Mouse (Mus musculus) heart, embryonic 15.5 days (tissue): Measurements from ENCODE around the gene Hpdl. TPM values are rescaled to one million over a fixed set of nuclear protein-coding genes. Genes with fewer than 3 reads are reported as not detected.

Source experiments
- ATAC-seq: fragments of 200-750 bp; cut with Nextera tagmentation; replicated peaks from 2 replicates; pipeline ENCODE4 v1.8.0; 2017; ENCODE audit warnings: low read depth, moderate TSS enrichment; ENCODE audit not compliant: insufficient number of reproducible peaks, insufficient read depth, low FRiP score
- H3K27ac ChIP-seq: fragments of 300-500 bp; sonication (generic); 2 replicates; pipeline ENCODE4 v1.5.1; 2015; ENCODE audit warnings: mild to moderate bottlenecking, inconsistent platforms
- H3K27me3 ChIP-seq: fragments of 300-500 bp; sonication (generic); 2 replicates; pipeline ENCODE4 v1.6.1; 2015; ENCODE audit warnings: inconsistent platforms
- H3K36me3 ChIP-seq: fragments of 300-500 bp; sonication (generic); 2 replicates; pipeline ENCODE4 v1.6.1; 2015; ENCODE audit warnings: mild to moderate bottlenecking, inconsistent platforms
- H3K4me1 ChIP-seq: fragments of 300-500 bp; sonication (generic); replicated peaks from 2 replicates; pipeline ENCODE4 v1.6.1; 2015; ENCODE audit warnings: inconsistent platforms
- H3K4me2 ChIP-seq: fragments of 300-500 bp; sonication (generic); 2 replicates; pipeline ENCODE4 v1.6.1; 2015; ENCODE audit warnings: inconsistent platforms, mild to moderate bottlenecking, moderate library complexity
- H3K4me3 ChIP-seq: fragments of 300-500 bp; sonication (generic); 2 replicates; pipeline ENCODE4 v1.5.1; 2015; ENCODE audit warnings: mild to moderate bottlenecking, inconsistent platforms
- H3K9ac ChIP-seq: fragments of 300-500 bp; sonication (generic); 2 replicates; pipeline ENCODE4 v1.6.1; 2015; ENCODE audit warnings: mild to moderate bottlenecking, inconsistent platforms
- H3K9me3 ChIP-seq: fragments of 300-500 bp; sonication (generic); replicated peaks from 2 replicates; pipeline ENCODE4 v1.6.1; 2016; ENCODE audit warnings: inconsistent platforms
- WGBS: fragments of 180-500 bp; shearing (Covaris S2); methylation state at CpG from one replicate; pipeline ENCODE4 v1.1.7; 2015; ENCODE audit warnings: mixed read lengths; 5-methylcytosine and 5-hydroxymethylcytosine counted together
- polyA plus RNA-seq: library from polyadenylated mRNA; unstranded; fragments of >200 nt; fragmentation: Nextera tagmentation; extraction: Ambion mirVana; gene quantifications from 2 replicates; pipeline ENCODE4 v1.2.1, GENCODE M21; 2015

Gene Hpdl
- polyA plus RNA-seq, 1 experiment from 2014 or later, result 0.89 TPM

DNA sequence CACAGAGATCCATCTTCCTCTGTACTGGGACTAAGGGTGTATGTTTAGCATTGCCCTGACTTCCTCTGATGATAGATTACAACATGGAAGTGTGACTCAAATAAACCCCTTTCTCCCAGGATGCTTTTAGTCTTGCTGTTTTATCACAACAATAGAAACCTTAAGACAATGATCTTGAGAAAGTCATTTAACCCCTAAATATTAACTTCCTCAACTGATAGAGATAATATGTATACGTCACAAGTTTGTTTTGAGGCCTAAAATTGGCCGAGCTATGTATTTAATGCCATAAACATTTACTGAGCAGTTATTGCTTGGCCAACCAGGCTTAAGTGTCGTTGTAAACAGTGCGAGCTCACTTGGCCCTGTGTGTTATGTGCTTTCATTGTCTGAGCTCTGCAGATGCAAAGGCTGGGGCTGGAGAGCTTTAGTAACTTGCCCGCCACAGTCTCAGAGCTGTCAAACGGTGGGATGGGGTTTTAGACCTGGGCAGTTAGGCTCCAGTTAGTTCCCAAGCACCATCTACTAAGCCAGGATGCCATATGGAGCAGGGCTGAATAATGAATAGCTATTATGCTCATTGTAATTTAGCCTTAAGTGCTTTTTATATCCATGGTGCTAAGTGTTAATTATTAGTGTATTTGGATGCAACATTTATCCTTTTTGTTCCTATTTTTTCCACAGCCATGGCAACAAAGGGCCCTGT, 8.0 kb upstream of the Hpdl start:
- Histone ChIP-seq H3K9me3 (no peaks in the 10 kb centered on the region), H3K9ac (no peak overlapping the region), H3K27me3 (no peaks in the 10 kb centered on the region), H3K4me1 (peaks cover 7% of the 10 kb centered on the region), H3K4me2 (no peak overlapping the region), H3K36me3 (no peaks in the 10 kb centered on the region), H3K27ac (no peak overlapping the region), H3K4me3 (no peak overlapping the region)
- ATAC-seq, result no peak
- 66% methylated on average over 6 of the region's 6 CpGs for WGBS

DNA sequence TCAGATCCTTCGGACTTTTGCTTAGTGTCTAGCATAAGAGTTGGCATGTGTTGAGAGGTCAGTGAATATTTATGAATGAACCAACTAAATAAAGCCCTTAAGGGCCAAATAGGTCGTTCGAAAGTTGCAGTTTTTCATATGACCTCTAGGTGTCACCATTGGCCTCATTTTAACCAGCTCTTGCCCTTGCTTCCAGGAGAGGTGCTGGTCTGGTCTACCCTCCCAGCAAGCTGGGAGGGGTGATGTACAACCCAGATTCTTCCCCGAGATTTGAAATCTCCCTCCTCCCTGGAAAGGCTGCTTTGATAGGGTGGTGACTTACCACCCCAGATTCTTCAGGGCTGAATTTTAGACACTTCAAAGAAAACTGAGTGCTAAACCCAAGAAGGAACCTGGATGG, 6.3 kb upstream of the Hpdl start:
- H3K36me3 ChIP-seq, result no peaks in the 10 kb centered on the region
- H3K9me3 ChIP-seq, result no peaks in the 10 kb centered on the region
- H3K27me3 ChIP-seq, result no peaks in the 10 kb centered on the region
- under 1% methylated on average over 4 of the region's 4 CpGs for WGBS
- no peak overlapping the region for H3K27ac ChIP-seq
- H3K4me2 ChIP-seq, result no peak overlapping the region
- H3K9ac ChIP-seq, result no peak overlapping the region
- H3K4me1 ChIP-seq, result peaks cover 10% of the 10 kb centered on the region
- H3K4me3 ChIP-seq, result no peak overlapping the region
- ATAC-seq, result no peak

DNA sequence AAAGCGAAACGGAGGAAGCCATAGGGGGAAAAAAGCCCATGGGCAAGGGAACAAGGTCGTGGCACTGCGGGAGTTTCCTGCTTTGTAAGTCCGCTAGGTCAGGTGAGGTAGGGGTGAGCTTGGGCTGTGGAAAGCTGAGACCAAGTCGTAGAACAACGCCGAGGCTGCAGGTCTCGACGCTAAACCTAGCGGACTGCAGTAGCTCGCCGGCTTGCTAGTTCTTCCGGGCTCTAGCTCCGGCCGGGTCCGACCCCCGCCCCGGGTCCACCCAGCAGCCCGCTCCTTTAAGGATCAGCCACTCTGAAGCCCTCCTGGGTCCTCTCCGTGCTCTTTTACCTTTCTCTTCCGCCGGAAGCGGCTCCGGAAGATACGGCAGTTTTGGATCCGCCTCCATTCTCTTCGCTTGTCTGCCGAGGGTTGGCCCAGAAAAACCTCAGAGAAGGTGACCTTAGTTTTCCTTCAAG, 3.1 kb upstream of the Hpdl start:
- 1% methylated on average over 29 of the region's 29 CpGs for whole genome bisulfite sequencing

DNA sequence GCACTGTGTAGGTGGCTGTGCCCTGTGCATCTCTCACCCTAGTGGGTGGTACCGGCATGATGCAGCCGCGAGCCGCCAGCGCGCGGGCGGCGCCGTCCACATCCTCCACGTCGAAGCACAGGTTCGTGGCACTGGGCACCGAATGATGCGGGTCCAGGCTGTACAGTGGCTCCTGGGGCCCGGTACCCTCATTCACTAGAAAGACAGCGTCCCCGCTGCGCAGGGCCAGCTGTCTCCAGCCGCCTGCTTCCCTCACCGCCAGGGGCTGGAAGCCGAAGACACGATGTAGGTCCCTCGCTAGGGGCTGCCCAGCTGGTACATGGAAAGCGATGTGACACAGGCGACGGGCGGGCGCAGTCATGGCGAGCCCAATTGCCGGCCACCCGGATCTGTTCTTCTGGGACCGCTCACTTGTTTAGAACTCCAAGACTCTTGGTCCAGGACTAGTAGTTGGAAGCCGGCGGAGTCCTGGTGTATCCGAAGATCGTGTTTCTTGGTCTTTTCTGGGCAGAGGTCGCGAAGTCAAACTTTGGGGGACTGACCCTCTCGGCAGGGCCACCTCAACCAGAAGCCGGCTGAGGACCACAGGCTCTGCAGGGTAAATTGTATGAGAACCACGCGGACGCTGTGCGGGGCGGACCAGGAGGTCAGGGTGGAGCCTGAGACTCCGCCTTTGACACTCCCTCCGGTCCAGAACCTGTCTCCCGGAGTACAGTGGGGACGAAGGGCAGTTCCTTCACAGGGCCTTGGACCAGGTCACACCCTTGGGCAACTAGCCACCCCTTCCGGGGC, 409 bp downstream of the Hpdl start:
- Histone ChIP-seq H3K27ac (no peak overlapping the region), H3K4me1 (peaks cover 18% of the 10 kb centered on the region), H3K4me2 (peak overlapping the region; percentile 99), H3K9ac (peak overlapping the region; percentile 51), H3K27me3 (peaks cover 15% of the 10 kb centered on the region), H3K36me3 (no peaks in the 10 kb centered on the region), H3K9me3 (no peaks in the 10 kb centered on the region), H3K4me3 (peak overlapping the region; percentile 57)
- ATAC-seq, result peak; percentile 70
- under 1% methylated on average over 51 of the region's 51 CpGs for WGBS

More for the DNA sequence above, 3.1 kb upstream of the Hpdl start:
- peak overlapping the region; percentile 86 for H3K27ac ChIP-seq
- peak overlapping the region; percentile 70 for H3K4me3 ChIP-seq
- peak overlapping the region; percentile 81 for H3K4me2 ChIP-seq
- peak overlapping the region; percentile 73 for H3K9ac ChIP-seq
- peaks cover 18% of the 10 kb centered on the region for H3K4me1 ChIP-seq
- ATAC-seq, result peak; percentile 44
- H3K27me3 ChIP-seq, result peaks cover 15% of the 10 kb centered on the region
- no peaks in the 10 kb centered on the region for H3K9me3 ChIP-seq
- no peaks in the 10 kb centered on the region for H3K36me3 ChIP-seq

DNA sequence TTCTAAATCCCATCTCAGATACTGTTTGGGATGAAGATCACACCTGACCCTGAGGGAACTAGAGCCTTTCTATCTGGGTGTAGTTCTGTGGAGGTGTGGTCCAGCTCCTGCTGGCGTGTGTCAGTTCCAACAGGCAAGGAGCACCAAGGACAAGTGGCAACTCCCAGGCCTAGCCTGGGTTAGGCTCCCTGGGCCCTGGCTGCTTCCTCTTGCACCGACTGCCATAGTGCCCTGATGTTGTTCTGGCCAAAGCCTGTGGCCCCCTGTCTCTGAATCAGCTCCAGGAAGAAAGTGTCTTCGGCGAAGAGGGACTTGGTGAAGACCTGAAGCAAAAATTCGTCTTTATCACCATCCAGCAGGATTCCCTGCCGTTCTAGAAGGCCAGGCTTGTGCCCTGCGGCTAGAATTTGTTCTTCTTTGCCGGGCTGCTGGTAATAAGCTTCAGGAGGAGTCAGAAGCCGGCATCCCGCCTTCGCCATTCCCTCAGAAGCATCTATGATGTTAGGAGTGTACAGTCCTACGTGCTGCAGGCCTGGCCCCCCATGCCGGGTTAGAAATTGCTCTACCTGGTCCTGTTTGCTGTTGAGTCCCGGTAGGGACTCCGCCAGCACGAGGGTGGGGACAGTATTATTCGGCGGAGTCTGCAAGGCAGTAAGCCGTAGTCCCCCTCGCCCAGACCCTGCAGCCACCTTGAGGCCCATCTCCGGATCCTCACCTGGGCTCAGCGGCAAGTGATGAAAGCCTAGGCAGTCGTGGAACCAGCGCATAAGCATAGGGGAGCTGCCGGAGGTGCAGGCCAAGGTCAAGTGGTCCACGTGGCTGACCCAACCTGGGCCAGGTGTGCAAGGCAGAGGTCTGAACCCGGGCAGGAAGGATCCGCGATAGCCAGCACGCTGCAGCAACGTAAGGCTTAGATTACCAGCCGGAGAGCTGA, 1.3 kb downstream of the Hpdl start:
- Histone ChIP-seq H3K27ac (no peak overlapping the region), H3K4me2 (peak overlapping the region; percentile 99), H3K4me3 (peak overlapping the region; percentile 57), H3K9me3 (no peaks in the 10 kb centered on the region), H3K36me3 (no peaks in the 10 kb centered on the region), H3K9ac (peak overlapping the region; percentile 51), H3K27me3 (peaks cover 15% of the 10 kb centered on the region), H3K4me1 (peaks cover 15% of the 10 kb centered on the region)
- whole genome bisulfite sequencing, result 27% methylated on average over 32 of the region's 32 CpGs
- ATAC-seq, result no peak

DNA sequence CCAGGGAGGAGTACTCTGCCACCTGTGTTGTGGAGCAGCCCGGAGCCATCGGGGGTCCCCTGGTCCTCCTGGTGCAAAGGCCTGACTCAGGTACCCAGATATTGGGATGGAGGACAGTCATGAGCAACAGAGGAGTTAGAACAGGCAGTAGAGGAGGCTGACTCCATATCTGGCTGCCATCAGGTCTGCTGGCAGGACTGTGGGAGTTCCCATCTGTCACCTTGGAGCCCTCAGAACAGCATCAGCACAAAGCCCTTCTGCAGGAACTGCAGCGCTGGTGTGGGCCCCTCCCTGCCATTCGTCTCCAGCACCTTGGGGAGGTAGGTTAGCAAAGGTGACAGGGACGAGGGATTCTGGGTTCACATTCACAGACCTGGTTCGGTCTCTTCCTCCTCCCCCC, 4.0 kb downstream of the Hpdl start:
- peaks cover 15% of the 10 kb centered on the region for H3K27me3 ChIP-seq
- H3K9ac ChIP-seq, result no peak overlapping the region
- H3K4me2 ChIP-seq, result no peak overlapping the region
- no peak overlapping the region for H3K4me3 ChIP-seq
- H3K27ac ChIP-seq, result no peak overlapping the region
- no peaks in the 10 kb centered on the region for H3K9me3 ChIP-seq
- H3K36me3 ChIP-seq, result no peaks in the 10 kb centered on the region
- 89% methylated on average over 6 of the region's 6 CpGs for WGBS
- H3K4me1 ChIP-seq, result peaks cover 8% of the 10 kb centered on the region
- ATAC-seq, result no peak

DNA sequence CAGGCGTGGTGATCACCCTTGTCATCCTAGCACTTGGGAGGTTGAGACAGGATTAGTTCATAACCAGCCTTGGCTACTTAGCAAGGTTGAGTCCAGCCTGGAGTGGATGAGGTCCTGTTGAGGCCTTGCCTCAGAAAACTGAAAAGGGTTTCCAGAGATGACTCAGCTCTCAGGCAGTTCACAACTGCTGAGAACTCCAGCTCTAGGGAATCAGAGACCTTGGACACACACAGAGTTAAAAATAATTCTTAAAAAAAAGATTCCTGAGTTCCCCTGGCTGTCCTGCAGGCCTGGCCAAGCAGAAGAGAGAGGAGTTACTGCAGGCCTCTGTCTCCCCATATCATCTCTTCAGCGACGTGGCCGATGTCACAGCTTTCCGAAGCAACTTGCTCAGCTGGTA, 6.2 kb downstream of the Hpdl start:
- Histone ChIP-seq H3K9ac (no peak overlapping the region), H3K4me2 (no peak overlapping the region), H3K9me3 (no peaks in the 10 kb centered on the region), H3K4me3 (no peak overlapping the region), H3K36me3 (no peaks in the 10 kb centered on the region), H3K27me3 (peaks cover 6% of the 10 kb centered on the region; the same call in 1 of the 2 replicates), H3K4me1 (no peaks in the 10 kb centered on the region), H3K27ac (no peak overlapping the region)
- 60% methylated on average over 5 of the region's 5 CpGs for WGBS
- ATAC-seq, result no peak

DNA sequence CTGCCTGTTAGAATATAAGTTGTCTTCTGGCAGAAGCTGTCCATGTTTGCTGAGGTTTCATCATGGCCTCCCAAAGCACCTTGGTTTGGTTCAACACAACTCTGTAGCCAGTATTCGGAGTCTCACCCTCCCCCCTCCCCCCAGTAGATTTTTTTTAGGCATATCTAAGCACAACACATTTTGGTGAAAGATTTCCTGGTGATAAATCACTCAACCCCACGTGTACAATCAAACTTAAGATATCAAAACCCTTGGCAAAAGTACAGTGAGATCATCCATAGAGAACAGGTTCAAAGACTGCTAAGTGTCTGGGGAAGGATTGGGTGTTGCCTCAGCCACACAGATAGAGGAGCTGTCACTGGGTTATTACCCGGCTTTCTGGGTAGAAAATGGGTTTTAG, 10.5 kb downstream of the Hpdl start:
- Histone ChIP-seq H3K27me3 (no peaks in the 10 kb centered on the region), H3K4me1 (peaks cover 13% of the 10 kb centered on the region), H3K36me3 (no peaks in the 10 kb centered on the region), H3K9ac (no peak overlapping the region), H3K9me3 (no peaks in the 10 kb centered on the region), H3K4me2 (no peak overlapping the region), H3K27ac (no peak overlapping the region), H3K4me3 (no peak overlapping the region)
- 67% methylated on average over 3 of the region's 3 CpGs for WGBS
- ATAC-seq, result no peak

DNA sequence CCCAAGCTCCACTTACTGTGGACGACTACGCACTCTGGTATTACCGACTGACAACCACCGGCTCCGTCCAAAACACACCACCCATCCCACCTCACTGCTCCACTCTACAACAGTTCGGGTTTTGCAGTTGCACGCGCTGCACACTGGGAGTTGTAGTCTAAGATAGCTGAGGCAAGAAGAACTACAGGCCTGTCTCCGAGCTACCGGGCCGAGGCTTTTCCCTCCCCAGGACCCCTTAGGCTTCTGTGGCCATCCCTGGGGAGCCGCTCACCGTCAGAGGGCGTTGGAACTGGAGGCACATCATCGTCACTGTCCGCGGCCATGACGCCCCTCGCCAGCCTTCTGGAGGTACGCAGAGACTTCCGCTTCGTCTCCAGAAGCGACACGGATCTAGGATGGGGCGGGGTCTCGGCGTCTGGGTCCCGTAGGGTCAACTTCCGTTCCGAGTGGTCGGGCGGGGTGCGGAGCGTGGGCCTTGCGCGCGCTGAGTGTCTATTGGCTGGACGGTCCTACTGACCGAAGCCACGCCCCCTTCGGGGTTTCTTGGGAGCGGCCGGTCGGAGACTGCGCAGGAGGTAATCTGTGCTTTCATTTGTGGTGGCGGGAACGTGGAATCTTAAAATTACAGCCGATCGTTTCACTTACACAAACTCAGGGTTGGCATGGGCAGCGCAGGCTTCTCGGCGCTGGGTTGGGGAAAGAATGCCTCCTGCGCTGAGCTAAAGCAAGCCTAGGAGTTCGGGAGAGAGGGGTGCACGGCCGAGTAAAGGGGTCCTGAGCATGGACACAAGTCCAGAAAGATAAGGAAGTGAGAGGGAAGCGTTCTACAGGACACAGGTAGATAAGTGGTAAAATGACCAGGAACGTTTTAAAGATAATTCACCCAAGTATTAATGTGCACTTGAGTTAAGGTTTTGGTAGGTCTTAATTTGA, 14.0 kb downstream of the Hpdl start, which contains the start of the genes Toe1 and Mutyh:
Gene Toe1, minus strand, starts transcription at position 444 of the 933 bp plus-strand sequence.
Gene Mutyh, plus strand, starts transcription at position 527 of the 933 bp plus-strand sequence.
- H3K4me3 ChIP-seq, result peak within 1 kb of the TSS; percentile 91
- peak within 1 kb of the TSS; percentile 81 for H3K9ac ChIP-seq
- H3K27ac ChIP-seq, result peak within 1 kb of the TSS; percentile 92
- H3K4me2 ChIP-seq, result peak within 1 kb of the TSS; percentile 71
- no peaks in the 10 kb centered on the region for H3K9me3 ChIP-seq
- peaks cover 13% of the 10 kb centered on the region for H3K4me1 ChIP-seq
- H3K27me3 ChIP-seq, result no peaks in the 10 kb centered on the region
- peaks cover 32% of the 10 kb centered on the region for H3K36me3 ChIP-seq
- WGBS, result under 1% methylated on average over 58 of the region's 58 CpGs
- peak; percentile 99 for ATAC-seq

DNA sequence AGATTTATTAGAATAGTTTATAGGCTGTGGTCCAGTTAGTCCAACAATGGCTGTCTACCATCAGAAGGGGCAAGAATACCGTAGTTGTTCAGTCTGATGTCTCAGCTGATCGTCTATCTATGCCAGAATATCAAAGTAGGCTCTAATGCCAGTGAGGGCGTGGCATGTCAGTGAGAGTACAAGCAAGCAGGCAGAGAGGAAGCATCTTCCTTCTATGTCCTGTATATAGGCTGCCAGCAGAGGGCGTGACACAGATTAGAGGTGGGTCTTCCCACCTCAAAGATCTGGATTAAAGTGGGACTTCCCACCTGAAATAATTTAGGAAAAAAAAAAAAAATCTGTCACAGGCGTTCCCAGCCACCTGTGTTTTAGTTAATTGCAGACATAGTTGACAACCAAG, 21.6 kb downstream of the Hpdl start:
- Histone ChIP-seq H3K9ac (no peak overlapping the region), H3K4me2 (no peak overlapping the region), H3K4me1 (peaks cover 9% of the 10 kb centered on the region), H3K36me3 (peaks cover 30% of the 10 kb centered on the region), H3K9me3 (no peaks in the 10 kb centered on the region), H3K27ac (no peak overlapping the region), H3K27me3 (no peaks in the 10 kb centered on the region), H3K4me3 (no peak overlapping the region)
- WGBS, result 39% methylated on average over 5 of the region's 5 CpGs
- ATAC-seq, result no peak
